Mouse (Mus musculus): ENCODE data around the gene Pde4c.

The Pde4c gene

DNA sequence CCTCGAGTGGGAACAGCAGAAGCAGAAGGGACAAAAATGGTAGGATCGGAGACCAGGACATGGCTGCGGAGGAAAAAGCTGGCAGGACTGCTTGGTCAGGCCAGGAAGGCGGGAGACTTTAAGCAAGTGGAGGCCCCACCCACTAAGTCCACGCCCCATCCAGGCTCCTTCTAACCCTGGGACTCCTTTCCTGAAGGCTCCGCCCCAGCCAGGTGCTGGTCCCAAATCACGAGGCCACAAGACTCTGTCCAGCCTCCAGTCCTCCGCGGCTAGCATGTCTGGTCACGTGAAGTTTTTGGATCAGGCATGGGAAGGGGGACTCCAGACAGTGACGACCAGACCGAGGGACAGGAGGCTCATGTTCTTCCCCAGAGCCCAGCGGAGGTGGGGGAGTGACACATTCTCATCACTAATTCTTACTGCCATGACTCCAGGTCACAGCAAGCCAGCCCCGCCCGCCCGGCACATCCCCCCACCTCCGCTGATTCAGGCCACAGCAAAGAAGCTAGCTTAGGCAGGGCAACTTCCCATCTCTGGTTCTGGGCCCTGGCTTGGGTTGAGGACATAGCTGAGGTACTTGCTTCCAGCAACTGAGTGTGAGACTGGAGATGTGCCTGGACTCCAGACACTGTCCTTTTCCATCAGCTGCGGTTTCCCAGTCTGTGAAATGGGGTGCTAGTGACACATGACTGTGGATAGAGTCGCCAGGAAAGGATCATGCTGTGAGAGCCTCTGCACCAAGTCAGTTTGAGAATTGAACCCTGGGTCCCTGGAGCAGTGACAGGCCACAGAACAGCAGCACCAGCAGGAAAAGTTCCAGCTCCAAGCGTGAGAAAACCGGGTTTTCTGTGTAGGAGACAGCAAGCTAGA lies 43.3 kb downstream of the Pde4c start:
- no peak for DNase-seq (ENCODE audit: low read depth)

GRCm38 (mm10) chr8:70767503-70767902 lies 44.0 kb downstream of the Pde4c start:
- no peak for DNase-seq (ENCODE audit: low read depth)

GRCm38 (mm10) chr8:70768231-70768776 lies 44.8 kb downstream of the Pde4c start:
- no peak for DNase-seq (ENCODE audit: low read depth)

GRCm38 (mm10) chr8:70768956-70769355 lies 45.4 kb downstream of the Pde4c start:
- no peak for DNase-seq (ENCODE audit: low read depth)

- DNase-seq (ENCODE audit: low read depth): peak; percentile 92
These were observed 45.8 kb downstream of the Pde4c start for GRCm38 (mm10) chr8:70769359-70769758.

- DNase-seq (ENCODE audit: low read depth): no peak
These were observed 46.3 kb downstream of the Pde4c start for GRCm38 (mm10) chr8:70769858-70770257.

DNA sequence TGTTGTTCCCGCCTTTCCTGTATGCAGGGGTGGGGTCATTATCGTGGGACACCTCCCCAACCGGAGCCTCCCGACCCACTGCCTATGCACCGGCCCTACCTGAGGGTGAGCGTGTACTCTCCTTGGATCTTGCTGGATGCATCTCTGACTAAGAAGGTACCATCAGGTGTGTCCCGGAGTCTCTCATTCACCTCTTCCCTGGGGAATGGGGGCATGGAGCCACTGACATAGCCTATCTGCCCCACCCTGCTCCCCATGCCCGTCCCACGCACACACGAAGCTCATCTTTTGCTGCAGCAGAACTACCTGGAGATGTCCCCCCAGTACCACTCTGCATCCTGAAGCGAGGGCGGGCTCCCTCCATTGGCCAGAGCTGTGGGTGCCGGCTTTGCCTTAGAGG lies 47.2 kb downstream of the Pde4c start:
- no peak for DNase-seq (ENCODE audit: low read depth)

DNA sequence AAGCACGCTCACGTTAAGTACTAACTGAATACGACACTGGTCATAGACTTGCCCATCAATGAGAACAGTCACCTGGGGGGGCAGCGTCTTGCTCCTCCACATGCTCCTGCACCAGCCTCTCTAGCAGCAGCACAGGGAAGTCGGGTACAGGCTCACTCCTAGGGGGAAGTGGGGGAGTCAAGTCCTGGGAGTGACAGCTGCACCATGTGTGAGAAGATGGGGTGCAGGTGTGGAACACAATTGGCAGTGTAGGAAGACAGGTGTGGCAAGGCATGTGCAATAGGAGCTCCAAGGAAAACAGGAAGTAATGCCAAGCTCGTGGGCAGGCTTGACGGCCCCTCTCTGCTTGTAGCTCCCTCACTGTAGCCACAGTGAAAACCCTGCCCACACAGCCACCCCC lies 47.7 kb downstream of the Pde4c start:
- no peak for DNase-seq (ENCODE audit: low read depth)

GRCm38 (mm10) chr8:70772075-70772474 lies 48.6 kb downstream of the Pde4c start:
- no peak for DNase-seq (ENCODE audit: low read depth)

- DNase-seq (ENCODE audit: low read depth): no peak
These were observed 49.4 kb downstream of the Pde4c start for GRCm38 (mm10) chr8:70772890-70773289.

DNA sequence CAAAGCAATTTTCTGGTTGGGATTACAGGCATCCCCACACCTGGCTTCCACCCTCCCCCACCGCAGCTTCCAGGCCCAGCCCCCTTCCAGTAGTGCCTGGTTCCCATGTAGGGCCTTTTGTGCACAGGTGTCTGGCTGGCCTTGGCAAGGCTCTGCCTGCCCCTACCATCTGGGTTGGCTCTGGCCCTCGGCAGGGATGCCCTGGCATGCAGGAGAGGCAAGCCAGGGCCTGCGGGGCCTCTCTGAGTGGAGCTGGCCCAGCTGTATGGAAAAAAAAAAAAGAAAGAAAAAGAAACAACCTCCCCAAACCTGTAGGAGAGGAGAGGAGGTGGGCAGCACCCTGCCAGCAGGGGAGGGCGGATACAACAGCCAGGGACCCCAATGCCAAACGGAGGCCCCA lies 49.9 kb downstream of the Pde4c start:
- no peak for DNase-seq (ENCODE audit: low read depth)

- no peak for DNase-seq (ENCODE audit: low read depth)
These were observed 50.3 kb downstream of the Pde4c start for GRCm38 (mm10) chr8:70773833-70774232.

DNA sequence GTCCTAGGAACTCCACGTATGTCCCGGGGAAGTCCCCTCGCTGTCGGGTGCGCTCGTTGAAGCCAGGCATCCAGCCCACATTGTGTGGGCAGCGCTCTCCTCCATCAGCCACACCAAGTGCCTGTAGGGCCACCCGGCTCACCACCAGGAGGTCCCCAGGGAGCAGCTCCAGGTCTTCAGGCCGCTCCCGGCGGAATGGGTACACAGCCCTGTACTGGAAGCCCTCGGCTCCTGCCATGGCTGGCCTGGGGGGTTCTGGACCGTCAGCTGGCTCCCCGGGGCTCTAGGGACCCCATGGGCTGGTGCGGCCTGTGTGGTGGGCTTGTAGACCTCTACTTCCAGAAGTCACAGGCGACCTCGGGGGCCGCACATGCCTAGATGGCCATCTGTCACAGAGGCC lies 51.2 kb downstream of the Pde4c start:
- DNase-seq (ENCODE audit: low read depth): no peak

DNA sequence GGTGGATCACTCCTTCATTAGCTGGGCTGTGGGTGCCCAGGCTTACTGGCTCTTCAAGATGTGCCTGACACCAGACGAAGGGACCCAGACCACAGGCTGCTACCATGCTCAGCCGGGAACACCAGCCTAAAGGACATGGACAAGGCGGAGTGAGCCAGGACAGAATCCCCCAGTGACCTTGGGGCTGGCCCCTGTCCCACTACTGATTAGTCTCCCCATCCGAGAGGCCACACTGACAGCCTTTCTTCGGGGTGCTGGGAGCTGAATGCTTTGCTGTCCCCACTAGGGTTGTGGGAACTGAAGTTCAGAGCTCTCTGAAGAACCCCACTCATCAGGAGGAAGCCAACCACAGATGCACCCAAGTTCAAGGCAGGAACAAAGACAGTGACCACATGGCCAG lies 51.7 kb downstream of the Pde4c start:
- no peak for DNase-seq (ENCODE audit: low read depth)

DNA sequence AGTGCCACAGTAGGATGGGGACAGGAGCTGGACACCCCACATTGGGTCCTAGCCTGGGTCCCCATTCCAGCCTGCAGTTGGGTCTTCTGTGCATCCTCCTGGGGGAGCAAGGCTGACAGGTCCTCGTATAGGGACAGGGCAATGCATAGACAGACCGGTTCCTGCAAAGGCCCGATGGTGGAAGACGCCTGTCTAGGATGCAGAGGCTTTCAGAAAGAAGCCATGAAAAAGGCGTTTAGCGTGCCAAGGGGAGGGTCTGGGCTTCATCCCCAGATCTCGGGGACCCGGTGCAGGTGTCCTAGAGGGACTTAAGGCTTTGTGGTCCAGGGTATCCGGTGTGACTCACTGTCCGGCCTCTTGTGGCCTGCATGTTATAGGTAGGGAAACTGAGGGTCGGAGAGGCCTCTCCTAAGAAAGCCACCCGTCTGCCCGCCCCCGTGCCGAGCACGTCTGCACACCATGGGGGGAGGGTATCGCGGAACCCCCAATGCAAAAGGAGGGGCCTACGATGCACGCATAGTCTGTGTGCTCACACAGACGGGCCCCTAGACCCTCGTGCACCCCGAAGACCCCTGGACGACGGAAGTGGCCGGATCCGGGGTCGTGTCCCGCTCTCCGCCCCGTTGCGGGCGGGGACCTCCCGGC lies 52.5 kb downstream of the Pde4c start:
- peak; percentile 73 for DNase-seq (ENCODE audit: low read depth)

GRCm38 (mm10) chr8:70776496-70777444 lies 53.2 kb downstream of the Pde4c start, which contains the start of gene Pik3r2:
Gene Pik3r2, minus strand, starts transcription at chr8:70776713.
- peak; percentile 96 for DNase-seq (ENCODE audit: low read depth)

DNA sequence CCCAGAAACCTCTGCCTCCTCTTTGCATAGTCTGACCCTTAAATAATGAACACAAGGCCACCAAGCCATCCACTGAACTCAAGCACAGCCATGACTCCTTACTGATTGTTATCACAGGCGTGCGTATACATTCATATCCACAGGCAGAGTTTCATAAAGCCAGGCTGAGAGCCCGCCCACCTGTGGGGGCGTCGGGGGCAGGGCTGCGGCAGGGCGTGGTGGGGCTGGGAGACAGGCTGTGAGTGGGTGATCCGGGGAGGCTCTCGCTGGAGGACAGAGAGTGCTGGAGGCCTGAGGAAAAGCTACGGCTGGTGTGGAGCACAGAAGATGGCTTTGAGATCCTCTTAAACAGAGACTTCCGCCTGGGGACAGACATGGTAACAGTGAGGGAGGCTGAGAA lies 56.6 kb downstream of the Pde4c start:
- no peak for DNase-seq (ENCODE audit: low read depth)

GRCm38 (mm10) chr8:70786291-70787050 lies 63.0 kb downstream of the Pde4c start:
- no peak for DNase-seq (ENCODE audit: low read depth)

DNA sequence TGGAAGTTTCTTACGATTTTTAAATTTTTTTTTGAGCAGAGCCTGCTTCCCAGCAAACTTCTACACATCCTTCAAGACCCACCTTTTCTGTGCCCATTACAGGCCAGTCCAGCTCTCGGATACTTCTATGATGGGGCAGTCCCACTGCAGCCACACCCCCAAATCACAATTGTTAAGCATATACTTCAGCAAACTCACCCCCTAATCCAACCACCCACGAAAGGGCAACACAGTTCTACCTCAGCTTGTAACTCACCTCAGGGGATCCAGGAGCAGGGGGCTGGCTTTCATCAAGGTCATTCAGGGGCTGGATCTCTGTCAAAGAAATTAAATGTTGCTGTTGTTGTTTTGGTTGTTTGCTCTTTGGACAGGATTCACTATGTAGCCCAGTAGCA lies 63.5 kb downstream of the Pde4c start:
- no peak for DNase-seq (ENCODE audit: low read depth)

DNA sequence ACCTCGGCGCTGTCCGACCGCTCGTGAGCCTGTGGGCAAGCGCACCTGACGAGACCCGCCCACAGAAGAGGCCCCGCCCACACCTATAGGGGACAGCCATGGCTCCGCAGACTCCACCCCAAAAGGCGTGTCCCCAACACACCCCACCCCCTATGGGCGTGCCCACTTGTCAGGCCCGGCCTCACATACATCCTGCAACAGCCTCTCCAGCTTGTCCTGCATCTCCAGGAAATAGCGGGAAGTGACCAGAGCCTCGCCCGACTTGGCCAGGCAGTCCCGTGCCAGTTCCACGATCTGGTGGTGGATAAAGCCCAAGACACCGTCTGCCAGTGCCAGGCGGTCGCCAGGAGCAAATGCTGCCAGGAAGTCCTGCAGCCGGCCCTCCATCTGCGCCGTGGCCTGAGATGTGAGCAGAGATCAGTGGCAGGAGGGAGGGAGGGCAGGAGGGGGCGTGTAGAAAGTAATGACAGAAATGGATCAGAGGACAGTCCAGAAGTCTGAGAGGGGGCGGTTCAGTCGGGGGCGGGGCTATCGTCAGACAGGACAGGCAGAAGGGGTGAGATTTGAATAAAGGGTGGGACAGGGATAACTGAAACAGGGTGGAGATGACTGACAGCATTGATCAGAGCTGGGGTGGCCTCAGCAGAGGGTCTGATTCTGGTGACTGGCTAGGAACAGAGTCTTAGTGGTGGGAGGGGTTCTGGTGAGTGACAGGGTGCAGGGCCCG lies 64.6 kb downstream of the Pde4c start:
- no peak for DNase-seq (ENCODE audit: low read depth)

- DNase-seq (ENCODE audit: low read depth): no peak
These were observed 65.5 kb downstream of the Pde4c start for GRCm38 (mm10) chr8:70789046-70789445.
